Comparison of ENCODE assay signal across 22 mouse cellular contexts in the genomic region with DNA sequence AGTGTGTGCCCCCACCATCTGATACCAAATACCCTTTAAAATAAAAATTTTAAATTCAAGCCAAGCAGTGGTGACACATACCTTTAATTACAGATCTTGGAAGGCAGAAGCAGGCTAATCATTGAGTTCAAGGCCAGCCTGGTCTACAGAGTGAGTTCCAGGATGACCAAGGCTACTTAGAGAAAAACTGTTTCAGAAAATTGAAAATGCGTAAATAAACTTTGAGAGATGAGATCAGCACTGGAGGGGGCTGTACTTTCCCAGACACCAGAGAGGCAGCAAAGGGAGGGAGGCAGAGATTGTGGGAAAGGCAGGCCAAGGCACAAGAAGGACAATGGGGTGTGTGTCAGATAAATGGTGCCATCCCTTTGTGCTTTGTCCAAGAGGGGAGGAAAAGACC. TPM values are rescaled to one million over a fixed set of nuclear protein-coding genes. Genes with fewer than 3 reads are reported as not detected.
DNase-seq lines count a peak whose midpoint lies in the region; ATAC-seq lines count a peak whose summit lies in the region.
"Had no signal": no experiment of that assay in that cellular context is flagged by ENCODE, and none has a peak within 500 bp of the region (broad histone marks: within the 10 kb centered on the region; RNA-seq: fewer than 3 reads in every experiment).

No protein-coding gene starts in this region.

- ATAC-seq in frontal cortex, adult (ENCODE audit: low TSS enrichment) = no peak
- ATAC-seq: forebrain, embryonic 13.5 days; forebrain, embryonic 15.5 days; forebrain, postnatal 0 days had no signal

- DNase-seq in adrenal gland, adult 2 months = peak; percentile 56
- DNase-seq in adrenal gland, postnatal 4 days (ENCODE audit: low spot score in 2 of 2) = no peak
- peak; percentile 13 for DNase-seq in adrenal gland, postnatal 14 days
- DNase-seq in adrenal gland, postnatal 10 days = no peak
- peak; percentile 27 to 31 for DNase-seq in adrenal gland, postnatal 36 days
- DNase-seq: cerebellum, adult 11-12 months; cerebellum, adult 2 months; cerebellum, adult 9-10 months; cerebellum, postnatal 10 days; cerebellum, postnatal 25 days; forebrain, postnatal 0 days had no signal

RNA-seq across cellular contexts. Expression of gene Tmem92, which starts 20.2 kb away (rescaled TPM):
- total RNA-seq in adrenal gland, adult 2 months (2021) = not detected
- polyA plus RNA-seq in adrenal gland, adult 2 months (2012; rRNA removed) = not detected in 2 replicates
- not detected for total RNA-seq in adrenal gland, postnatal 4 days (2021)
- total RNA-seq in adrenal gland, postnatal 14 days (2021) = not detected in 2 replicates
- not detected for total RNA-seq in adrenal gland, postnatal 10 days (2021)
- total RNA-seq in adrenal gland, postnatal 36 days (2021) = not detected
- total RNA-seq: forebrain, postnatal 0 days; MEL had no signal
- polyA plus RNA-seq: cerebellum, adult 2 months; cortical plate, adult 2 months; embryonic facial prominence, embryonic 10.5 days; embryonic facial prominence, embryonic 12.5 days; embryonic facial prominence, embryonic 14.5 days; forebrain, embryonic 11.5 days; forebrain, embryonic 13.5 days had no signal

RNA-seq across cellular contexts. Expression of gene Cdc34b, which starts 20.7 kb away (rescaled TPM):
- total RNA-seq in adrenal gland, adult 2 months (2021) = under 1 TPM; 0.31 to 0.40 TPM
- 0.10 and 0.55 TPM in 2 replicates for polyA plus RNA-seq in adrenal gland, adult 2 months (2012; rRNA removed)
- under 1 TPM; 0.67 to 0.87 TPM for total RNA-seq in adrenal gland, postnatal 4 days (2021)
- not detected in 2 replicates for total RNA-seq in adrenal gland, postnatal 14 days (2021)
- under 1 TPM; 0.36 to 0.48 TPM for total RNA-seq in adrenal gland, postnatal 10 days (2021)
- total RNA-seq in adrenal gland, postnatal 36 days (2021) = under 1 TPM; 0.23 to 0.26 TPM
- total RNA-seq: forebrain, postnatal 0 days had no signal
- polyA plus RNA-seq: forebrain, embryonic 11.5 days; forebrain, embryonic 13.5 days; forebrain, embryonic 15.5 days; forebrain, postnatal 0 days had no signal

RNA-seq across cellular contexts. Expression of gene Gm11541, which starts 58.0 kb away (rescaled TPM):
- total RNA-seq in adrenal gland, adult 2 months (2021) = not detected
- polyA plus RNA-seq in adrenal gland, adult 2 months (2012; rRNA removed) = not detected in 2 replicates
- total RNA-seq in adrenal gland, postnatal 4 days (2021) = under 1 TPM; 0.22 to 0.37 TPM
- total RNA-seq in adrenal gland, postnatal 14 days (2021) = not detected in 2 replicates
- total RNA-seq in adrenal gland, postnatal 10 days (2021) = not detected
- total RNA-seq in adrenal gland, postnatal 36 days (2021) = not detected
- total RNA-seq: forebrain, postnatal 0 days; MEL had no signal
- polyA plus RNA-seq: C2C12; cerebellum, adult 2 months; cortical plate, adult 2 months; embryonic facial prominence, embryonic 10.5 days; forebrain, embryonic 11.5 days; forebrain, embryonic 13.5 days; forebrain, embryonic 15.5 days; forebrain, postnatal 0 days; frontal cortex, adult 2 months had no signal

Comparison
In these comparisons a context has a peak if more than half of its experiments do, and no peak if none do; other contexts are left out.
1. DNase-seq: peak in adrenal gland, adult 2 months (single experiment), adrenal gland, postnatal 14 days (single experiment) and adrenal gland, postnatal 36 days (2 of 2); none in adrenal gland, postnatal 4 days (0 of 2) and adrenal gland, postnatal 10 days (single experiment).